Mouse (Mus musculus) left cerebral cortex, postnatal 4 days (tissue): ENCODE data around the gene Rbbp8nl. TPM values are rescaled to one million over a fixed set of nuclear protein-coding genes. Genes with fewer than 3 reads are reported as not detected.
A peak's percentile ranks its signal among the peaks of the same experiment; 100 is the strongest.
"Not testable (repeated sequence)": the region's sequence is repeated elsewhere in the genome, so short reads cannot be mapped to it uniquely, and the experiment has no call there.

ENCODE experiments used
- DNase-seq: peaks from one replicate; pipeline ENCODE4 v3.0.0-alpha.2; 2022
- intact Hi-C: fragments of 180-260 bp; cut with DNase I; formaldehyde crosslinking; loops from one replicate; pipeline ENCODE4 v1.15.1; 2025
- total RNA-seq, 2 experiments: library from RNA; stranded (reverse); gene quantifications; 2 replicates each; pipeline ENCODE4 v1.2.3; 2021

The Rbbp8nl gene
- total RNA-seq, 2 experiments from 2014 or later, result not detected

DNA sequence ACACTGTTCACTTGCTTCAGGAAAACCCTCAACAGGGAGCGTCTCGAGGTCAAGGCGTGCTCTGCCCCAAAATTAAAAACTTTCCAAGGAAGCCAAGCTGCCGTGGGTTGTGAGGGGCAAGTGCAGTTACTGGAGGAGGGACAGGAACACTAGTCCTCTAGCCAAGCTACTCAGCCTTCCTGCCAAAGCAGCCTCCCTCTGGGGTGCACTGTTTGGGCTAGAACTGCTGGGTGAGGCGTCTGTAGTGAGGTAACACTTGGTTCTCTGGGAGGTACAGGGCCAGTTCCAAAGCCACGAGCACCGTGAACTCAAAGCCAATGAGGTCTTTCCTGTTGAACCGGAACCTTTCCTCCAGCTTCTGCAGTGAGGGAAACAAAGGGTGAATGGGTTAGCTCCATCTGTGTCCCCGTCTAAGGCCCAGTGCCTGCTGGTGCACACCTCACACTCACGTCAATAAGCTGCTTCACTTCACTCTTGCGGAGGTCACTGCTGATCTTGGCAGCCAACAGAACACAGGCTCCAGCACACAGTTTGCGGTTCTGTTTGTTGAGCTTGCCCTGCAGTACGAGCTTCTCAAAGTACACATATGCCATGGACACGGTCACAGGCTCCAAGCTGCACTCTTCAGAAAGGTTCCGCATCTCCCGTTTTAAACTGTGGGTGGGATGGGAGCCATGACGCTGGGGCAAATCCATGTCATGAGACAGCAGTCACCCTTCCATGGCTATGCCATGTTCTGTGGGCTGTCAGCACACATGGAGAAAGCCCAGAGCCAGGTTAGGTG lies 29.7 kb downstream of the Rbbp8nl start:
- intact Hi-C loops, result loop anchor here (10.0 kb wide), 1 partner anchor 185 kb away; the partner anchor contains the start of gene Mtg2
- not testable (repeated sequence) for DNase-seq

- not testable (repeated sequence) for DNase-seq
- intact Hi-C loops, result loop anchor here (10.0 kb wide), 1 partner anchor 184 kb away; the partner anchor contains the start of gene Mtg2
These were observed 30.7 kb downstream of the Rbbp8nl start for GRCm38 (mm10) chr2:180258951-180259484.

DNA sequence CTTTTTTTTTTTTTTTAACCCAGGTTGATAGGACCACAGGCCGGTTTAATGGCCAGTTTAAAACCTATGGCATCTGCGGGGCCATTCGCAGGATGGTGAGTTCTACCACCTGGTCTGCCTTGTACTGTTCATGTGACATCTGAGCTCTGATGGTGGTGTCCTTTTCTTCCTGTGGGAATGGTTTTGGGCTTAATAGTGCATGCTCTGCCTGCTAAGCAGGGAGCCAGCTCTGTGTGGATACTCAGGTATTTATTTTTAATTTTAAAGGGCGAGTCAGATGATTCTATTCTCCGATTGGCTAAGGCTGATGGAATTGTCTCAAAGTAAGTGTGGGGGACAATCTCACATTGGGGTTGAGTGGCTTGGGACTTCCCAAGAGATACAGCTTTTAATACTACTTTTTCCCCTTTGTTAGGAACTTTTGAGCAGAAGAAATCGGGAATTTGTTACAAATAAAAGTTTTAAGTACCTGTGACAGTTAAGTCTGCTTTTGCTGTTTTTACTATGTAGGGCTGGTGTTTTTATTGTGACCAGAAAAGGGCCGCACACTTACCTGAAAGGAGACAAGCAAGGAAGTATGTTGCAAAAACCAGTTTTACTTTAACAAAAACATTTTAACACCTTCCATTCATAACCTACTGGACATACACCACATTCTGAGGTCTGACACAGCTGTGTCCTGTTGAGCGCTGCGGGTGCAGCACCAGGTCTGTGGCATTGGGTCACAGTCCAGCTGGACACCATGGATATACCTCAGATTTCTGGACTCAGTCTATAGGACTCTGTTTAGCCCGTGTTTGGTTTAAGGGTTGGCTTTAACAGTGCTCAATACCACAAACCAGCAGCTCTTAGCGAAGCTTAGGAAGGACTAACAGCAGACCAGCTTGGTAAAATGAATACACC lies 31.5 kb downstream of the Rbbp8nl start:
- intact Hi-C loops, result loop anchor here (10.0 kb wide), 1 partner anchor 183 kb away; the partner anchor contains the start of gene Mtg2
- no peak for DNase-seq

GRCm38 (mm10) chr2:180257001-180257521 lies 32.6 kb downstream of the Rbbp8nl start, which contains the start of gene Rps21:
Rps21 (plus strand) TSS chr2:180257377.
- intact Hi-C loops, result loop anchor here (10.0 kb wide), 1 partner anchor 182 kb away; the partner anchor contains the start of gene Mtg2
- DNase-seq, result peak; percentile 97

GRCm38 (mm10) chr2:180256296-180257000 lies 33.2 kb downstream of the Rbbp8nl start:
- intact Hi-C loops, result loop anchor here (10.0 kb wide), 1 partner anchor 182 kb away; the partner anchor contains the start of gene Mtg2
- DNase-seq, result no peak

- intact Hi-C loops, result loop anchor here (10.0 kb wide), 1 partner anchor 181 kb away; the partner anchor contains the start of gene Mtg2
- DNase-seq, result no peak
These were observed 34.0 kb downstream of the Rbbp8nl start for GRCm38 (mm10) chr2:180255701-180256100.

DNA sequence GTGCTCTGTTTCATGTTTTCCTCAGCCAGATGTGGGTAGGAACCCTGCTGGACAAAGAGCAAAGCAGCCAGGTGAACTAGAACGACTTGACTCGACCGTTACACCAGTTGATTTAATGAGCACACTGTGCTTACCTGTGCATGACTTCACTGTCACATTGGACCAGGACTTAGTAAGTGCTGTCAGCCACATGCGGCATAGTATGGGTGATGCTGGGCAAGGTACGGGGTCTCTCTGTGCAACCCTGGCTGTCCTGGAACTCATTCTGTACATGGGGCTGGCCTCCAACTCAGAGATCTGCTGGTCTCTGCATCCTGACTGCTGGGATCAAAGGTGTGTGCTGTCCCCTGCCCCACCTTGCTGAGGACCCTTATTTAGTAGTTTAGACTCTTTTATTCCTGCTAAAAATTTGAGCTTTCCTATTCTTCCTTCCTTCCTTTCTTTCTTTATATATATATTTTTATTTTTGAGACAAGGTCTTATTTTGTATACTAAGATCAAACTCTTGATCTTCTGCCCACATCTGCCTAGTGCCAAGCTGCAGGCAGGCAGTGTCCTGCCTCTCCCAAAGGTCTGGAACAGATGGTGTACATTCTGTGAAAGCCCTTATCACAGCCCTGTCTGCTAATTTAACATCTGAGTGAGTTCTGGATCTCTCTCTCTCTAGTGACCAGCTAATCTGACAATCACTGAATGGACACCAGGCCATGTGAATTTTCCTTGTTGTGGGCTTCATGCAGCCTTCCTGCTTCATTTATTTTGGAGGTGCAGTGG lies 35.1 kb downstream of the Rbbp8nl start:
- DNase-seq, result no peak
- intact Hi-C loops, result loop anchor here (5.0 to 10.0 kb wide), 2 partner anchors 87 to 180 kb away; partner anchors contain the start of gene Mtg2

DNA sequence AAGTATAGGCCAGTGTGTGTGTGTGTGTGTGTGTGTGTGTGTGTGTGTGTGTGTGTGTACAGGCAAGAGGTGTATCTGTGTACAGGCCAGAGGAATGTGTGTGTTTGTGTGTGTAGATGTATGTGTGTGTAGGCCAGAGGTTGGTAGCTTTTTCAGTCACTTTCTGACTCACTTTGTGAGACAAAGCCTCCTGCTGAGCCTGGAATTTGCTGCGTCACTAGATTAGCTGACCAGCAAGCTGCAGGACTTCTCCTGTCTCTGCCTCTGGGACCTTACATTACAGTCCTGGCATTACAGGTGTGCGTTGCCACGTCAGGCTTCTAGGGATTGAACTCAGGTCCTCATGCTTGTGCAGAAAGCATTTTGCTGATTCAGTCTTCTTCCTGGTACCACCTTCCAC lies 37.8 kb downstream of the Rbbp8nl start:
- intact Hi-C loops, result loop anchor here (5.0 to 10.0 kb wide), 2 partner anchors 85 to 177 kb away; partner anchors contain the start of gene Mtg2
- DNase-seq, result no peak

GRCm38 (mm10) chr2:180250930-180251611 lies 38.6 kb downstream of the Rbbp8nl start:
- intact Hi-C loops, result loop anchor here (5.0 to 10.0 kb wide), 2 partner anchors 84 to 176 kb away; partner anchors contain the start of gene Mtg2
- peak; percentile 80 for DNase-seq

DNA sequence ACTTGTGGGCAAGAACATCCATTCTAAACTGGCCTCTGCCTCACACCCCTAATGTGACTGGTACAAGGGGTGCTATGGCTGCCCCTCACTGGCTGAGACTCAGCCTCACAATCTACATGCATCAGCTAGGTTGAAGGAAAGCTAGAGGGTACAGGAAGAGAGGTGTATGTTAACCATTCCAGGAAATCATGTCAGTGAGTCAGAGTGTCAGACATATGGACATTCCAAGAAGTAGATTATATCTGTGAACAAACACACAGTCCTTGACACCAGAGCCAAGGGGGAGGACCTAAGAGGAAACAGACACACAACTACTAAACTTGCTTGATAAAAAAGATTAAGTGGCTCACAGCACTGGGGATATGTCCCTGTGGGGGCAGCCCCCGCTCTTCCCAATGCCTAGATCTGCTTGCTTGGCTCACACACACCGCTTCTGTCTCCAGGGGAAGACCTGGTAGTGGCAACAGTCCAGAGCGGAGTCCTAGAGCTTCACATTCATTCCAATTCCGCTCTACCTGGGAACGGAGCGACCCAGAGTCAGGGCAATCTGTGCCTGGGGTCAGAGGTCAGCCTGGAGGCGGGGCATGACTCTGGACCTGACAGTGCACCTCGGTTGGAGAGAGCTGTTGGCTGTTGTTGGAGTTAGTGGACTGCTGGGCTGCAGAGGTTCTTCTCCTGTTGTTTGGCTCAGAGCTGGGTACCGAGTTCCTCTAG lies 40.6 kb downstream of the Rbbp8nl start:
- DNase-seq, result no peak
- intact Hi-C loops, result no loop called here

DNA sequence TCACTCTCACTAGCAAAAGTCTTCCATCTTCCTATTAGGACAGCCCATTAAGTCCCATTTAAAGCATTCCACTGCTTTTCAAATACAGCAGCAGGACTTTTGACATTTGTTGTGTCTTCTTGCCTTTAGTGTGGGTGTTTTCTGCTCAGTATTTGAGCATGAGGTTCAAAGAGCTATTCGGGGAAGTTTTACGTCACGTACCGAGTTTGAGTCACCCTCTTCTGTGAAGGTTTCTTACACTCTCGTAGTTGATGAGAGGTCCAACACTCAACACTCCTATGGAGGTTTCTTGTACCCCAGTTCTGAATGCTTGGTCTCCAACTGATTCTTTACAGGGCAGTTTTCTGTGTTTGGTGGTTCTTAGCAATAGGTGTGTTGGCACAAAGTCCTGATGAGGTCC lies 41.8 kb downstream of the Rbbp8nl start:
- DNase-seq, result no peak
- intact Hi-C loops, result no loop called here

GRCm38 (mm10) chr2:180243108-180243507 lies 46.6 kb downstream of the Rbbp8nl start:
- DNase-seq, result no peak
- intact Hi-C loops, result no loop called here

GRCm38 (mm10) chr2:180238591-180238990 lies 51.1 kb downstream of the Rbbp8nl start:
- intact Hi-C loops, result no loop called here
- no peak for DNase-seq

DNA sequence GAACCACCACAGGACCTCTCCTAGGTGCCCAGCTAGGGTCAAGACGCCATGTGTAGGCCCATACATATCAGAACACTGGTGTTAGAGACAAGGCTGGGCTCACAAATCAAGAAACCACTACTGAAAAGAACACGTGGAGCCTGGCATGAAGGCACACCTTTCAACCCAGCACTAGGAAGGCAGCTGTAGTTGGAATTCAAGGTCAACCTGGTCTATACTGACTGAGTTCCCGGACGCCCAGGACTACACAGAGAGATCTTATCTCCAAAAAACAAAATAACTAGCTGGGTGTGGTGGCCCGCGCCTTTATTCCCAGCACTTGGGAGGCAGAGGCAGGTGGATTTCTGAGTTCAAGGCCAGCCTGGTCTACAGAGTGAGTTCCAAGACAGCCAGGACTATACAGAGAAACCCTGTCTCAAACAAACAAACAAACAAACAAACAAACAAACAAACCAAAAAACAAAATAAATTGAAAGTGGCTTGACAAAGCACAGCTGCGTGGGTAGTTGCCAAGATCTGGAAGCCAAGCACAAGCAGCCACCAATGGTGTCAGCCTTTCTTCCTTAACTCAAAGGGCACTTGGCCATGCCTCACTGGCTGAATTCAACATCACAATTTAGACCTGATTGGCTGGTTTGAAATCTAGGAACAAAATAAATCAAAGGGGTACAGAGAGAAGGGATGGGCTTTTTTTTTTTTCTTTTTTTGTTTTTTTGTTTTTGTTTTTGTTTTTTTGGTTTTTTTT lies 51.9 kb downstream of the Rbbp8nl start:
- intact Hi-C loops, result no loop called here
- DNase-seq, result no peak

DNA sequence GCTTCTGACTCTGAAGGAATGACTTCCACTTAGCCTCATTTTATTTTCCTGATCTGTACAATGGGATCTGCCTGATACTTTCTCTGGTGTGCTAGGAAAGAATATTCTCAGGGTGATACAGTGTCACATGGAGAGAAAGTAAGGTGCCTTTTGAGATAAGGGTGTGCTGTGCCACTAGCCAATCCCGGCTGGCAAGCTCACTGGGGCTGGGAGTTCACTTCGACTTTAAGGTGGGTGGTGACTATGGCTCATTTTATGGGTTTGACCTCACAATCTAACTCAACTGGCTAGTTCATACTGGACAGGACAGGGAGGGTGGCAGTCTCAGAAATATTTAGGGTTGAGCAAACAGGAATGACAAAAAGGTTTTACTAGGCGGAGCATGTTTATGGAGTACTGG lies 52.7 kb downstream of the Rbbp8nl start:
- DNase-seq, result no peak
- intact Hi-C loops, result no loop called here

DNA sequence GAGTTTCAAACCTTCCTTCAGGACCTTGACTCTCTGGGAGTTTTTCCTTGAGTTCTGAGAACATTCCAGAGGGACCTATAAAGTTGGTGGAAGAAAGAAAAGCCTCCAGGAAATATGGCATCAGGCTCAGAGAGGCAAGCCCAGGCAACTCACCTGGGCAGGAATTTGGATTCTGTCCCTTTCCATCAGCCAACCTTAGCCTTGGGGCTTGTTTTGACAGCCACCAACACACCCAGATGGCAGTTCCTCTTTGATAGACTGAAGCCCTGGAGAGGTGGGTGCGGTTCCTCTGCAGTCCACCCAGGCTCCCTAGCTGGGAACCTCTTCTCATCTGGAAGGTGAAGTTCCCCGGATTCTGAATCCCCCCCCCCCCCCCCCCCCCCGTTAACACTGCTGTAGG lies 53.2 kb downstream of the Rbbp8nl start:
- intact Hi-C loops, result no loop called here
- no peak for DNase-seq

- intact Hi-C loops, result no loop called here
These were observed 53.9 kb downstream of the Rbbp8nl start for GRCm38 (mm10) chr2:180235788-180236187.

More at GRCm38 (mm10) chr2:180235788-180236187, 53.9 kb downstream of the Rbbp8nl start:
- no peak for DNase-seq
